19 mouse cellular contexts compared by ENCODE assay signal in the genomic region with DNA sequence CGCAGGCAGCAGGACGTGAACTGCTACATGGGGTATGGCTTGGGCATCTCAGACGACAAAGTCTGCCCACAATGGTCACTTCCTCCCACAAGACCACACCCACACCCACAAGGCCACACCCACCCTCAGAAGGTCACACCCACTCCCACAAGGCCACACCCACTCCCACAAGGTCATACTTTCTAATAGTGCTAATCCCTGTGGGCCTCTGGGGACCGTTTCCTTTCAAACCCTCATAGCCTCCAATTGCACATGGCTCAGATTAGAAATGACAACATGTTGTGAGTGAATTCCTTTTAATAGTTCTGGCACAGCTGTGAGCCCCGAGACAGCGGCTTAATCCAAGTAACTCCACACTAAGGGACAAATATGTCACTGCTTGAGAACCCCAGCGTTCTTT. TPM values are rescaled to one million over a fixed set of nuclear protein-coding genes. Genes with fewer than 3 reads are reported as not detected.
DNase-seq lines count a peak whose midpoint lies in the region; ATAC-seq and TF ChIP-seq lines count a peak whose summit lies in the region.
"Had no signal": no experiment of that assay in that cellular context is flagged by ENCODE, and none has a peak within 500 bp of the region (broad histone marks: within the 10 kb centered on the region; RNA-seq: fewer than 3 reads in every experiment).

No protein-coding gene starts in this region.

- peak overlapping the region; percentile 81 for H3K27ac ChIP-seq in gastrocnemius, adult 2 months
- H3K27ac ChIP-seq in heart, embryonic 15.5 days: no peak overlapping the region
- H3K27ac ChIP-seq: embryonic facial prominence, embryonic 12.5 days; left cerebral cortex, adult 2 months; limb, embryonic 13.5 days; liver, embryonic 15.5 days; midbrain, embryonic 12.5 days; neural tube, embryonic 13.5 days; stomach, postnatal 0 days had no signal

- no peaks in the 10 kb centered on the region for H3K27me3 ChIP-seq in heart, embryonic 15.5 days
- H3K27me3 ChIP-seq: embryonic facial prominence, embryonic 12.5 days; limb, embryonic 13.5 days; liver, embryonic 15.5 days; midbrain, embryonic 12.5 days; neural tube, embryonic 13.5 days had no signal

- H3K9me3 ChIP-seq in heart, embryonic 15.5 days (replicated peaks): no peaks in the 10 kb centered on the region
- H3K9me3 ChIP-seq: embryonic facial prominence, embryonic 12.5 days; limb, embryonic 13.5 days; liver, embryonic 15.5 days; midbrain, embryonic 12.5 days; neural tube, embryonic 13.5 days had no signal

- no peak for TF ChIP-seq CTCF in gastrocnemius, adult 2 months (IDR thresholded peaks at IDR 0.05)

- 0 out of 2 replicates have a peak, but pooled peaks cover 3% of the 10 kb centered on the region for H3K36me3 ChIP-seq in heart, embryonic 15.5 days
- H3K36me3 ChIP-seq: embryonic facial prominence, embryonic 12.5 days; liver, embryonic 15.5 days; midbrain, embryonic 12.5 days; neural tube, embryonic 13.5 days had no signal

- peak; percentile 96 for DNase-seq in heart, adult 11 months
- DNase-seq in heart, adult 8-10 months (ENCODE audit: low spot score): no peak
- peak; percentile 23 for DNase-seq in 416B (ENCODE audit: low read depth)
- DNase-seq in gastrocnemius, adult 2 months: peak; percentile 64
- DNase-seq in cerebellum, postnatal 25 days: no peak
- DNase-seq in testis, postnatal 14 days (ENCODE audit: low spot score): no peak
- no peak for DNase-seq in cerebellum, postnatal 36 days
- DNase-seq: cerebellum, adult 11-12 months; kidney, adult 18-20 months; kidney, postnatal 14 days; thymus, postnatal 25 days had no signal

- H3K9ac ChIP-seq in heart, embryonic 15.5 days: no peak overlapping the region
- H3K9ac ChIP-seq: embryonic facial prominence, embryonic 12.5 days; limb, embryonic 13.5 days; liver, embryonic 15.5 days; midbrain, embryonic 12.5 days; neural tube, embryonic 13.5 days had no signal

- 74% methylated on average over 7 of the region's 7 CpGs for WGBS in heart, embryonic 15.5 days

- ATAC-seq in heart, embryonic 15.5 days (replicated peaks; ENCODE audit: insufficient number of reproducible peaks, insufficient read depth, low FRiP score, low read depth): 0 out of 2 replicates have a peak, but pooled peaks have one; percentile 27

- intact Hi-C loops in gastrocnemius, adult 2 months (cut with DNase I): no loop called here

- H3K4me2 ChIP-seq in heart, embryonic 15.5 days: no peak overlapping the region
- H3K4me2 ChIP-seq: embryonic facial prominence, embryonic 12.5 days; limb, embryonic 13.5 days; liver, embryonic 15.5 days; midbrain, embryonic 12.5 days; neural tube, embryonic 13.5 days had no signal

- peaks cover 12% of the 10 kb centered on the region for H3K4me1 ChIP-seq in heart, embryonic 15.5 days (replicated peaks)
- H3K4me1 ChIP-seq: liver, embryonic 15.5 days had no signal

- peak overlapping the region; percentile 17; the same call in 1 of the 2 replicates for H3K4me3 ChIP-seq in gastrocnemius, adult 2 months
- H3K4me3 ChIP-seq in heart, embryonic 15.5 days: no peak overlapping the region
- H3K4me3 ChIP-seq: embryonic facial prominence, embryonic 12.5 days; left cerebral cortex, adult 2 months; limb, embryonic 13.5 days; liver, embryonic 15.5 days; midbrain, embryonic 12.5 days; neural tube, embryonic 13.5 days had no signal

RNA-seq across cellular contexts. Expression of gene Ctdspl, which starts 39.1 kb away (rescaled TPM):
- total RNA-seq in heart, adult 8-10 months (2022): 10 to 100 TPM in 1 of 4 experiments, 1 to 10 TPM in 3; 7.5 to 10.2 (median 7.8) TPM
- 1 to 10 TPM; 3.5 to 5.9 TPM for total RNA-seq in gastrocnemius, adult 2 months (2021)
- 7.1 and 8.9 TPM in 2 replicates for polyA plus RNA-seq in heart, embryonic 15.5 days (2015; fragmentation: Nextera tagmentation; extraction: Ambion mirVana)

Comparison
In these comparisons a context has a peak if more than half of its experiments do, and no peak if none do; other contexts are left out.
1. DNase-seq: peak in heart, adult 11 months (single experiment), 416B (single experiment) and gastrocnemius, adult 2 months (single experiment); none in heart, adult 8-10 months (single experiment), cerebellum, postnatal 25 days (0 of 2), testis, postnatal 14 days (single experiment) and cerebellum, postnatal 36 days (0 of 2).